Mouse (Mus musculus) T-cell, adult 66 days (primary cell): ENCODE measurements around the gene H2al2c. TPM values are rescaled to one million over a fixed set of nuclear protein-coding genes. Genes with fewer than 3 reads are reported as not detected.

Experiments
- total RNA-seq, 2 experiments: library from RNA; stranded (reverse); gene quantifications; 3 replicates in 1 of 2; 4 replicates in 1 of 2; pipeline ENCODE4 v1.2.4; 2023

H2al2c gene
- not detected for total RNA-seq

GRCm38 (mm10) chrY:2598799-2599198 is at the start of gene H2al2c:
H2al2c (plus strand) TSS chrY:2599099.

Other genes with a start within 250 kb of the H2al2c start
- under 1 TPM in 1 of 2 experiments, not detected in 1; 0.50 TPM for gene Sry, start 64.6 kb downstream of the H2al2c start, total RNA-seq
- not detected for gene H2al2b, start 121.6 kb downstream of the H2al2c start, total RNA-seq
- not detected for gene Gm4064, start 197.1 kb downstream of the H2al2c start, total RNA-seq
- gene Rbmy, start 231.6 kb downstream of the H2al2c start, total RNA-seq: not detected
- not detected for gene Gm10256, start 231.6 kb downstream of the H2al2c start, total RNA-seq